8 mouse cellular contexts compared by ENCODE assay signal in genomic region chr7:126583251-126583709, GRCm38 (mm10). TPM values are rescaled to one million over a fixed set of nuclear protein-coding genes. Genes with fewer than 3 reads are reported as not detected.
DNase-seq lines count a peak whose midpoint lies in the region; ATAC-seq and TF ChIP-seq lines count a peak whose summit lies in the region.

No protein-coding gene starts in this region.

- H3K9ac ChIP-seq in forebrain, postnatal 0 days, result peak overlapping the region; percentile 55
- H3K9ac ChIP-seq in neural tube, embryonic 15.5 days (replicated peaks), result peak overlapping the region; percentile 61

- H3K4me1 ChIP-seq in G1E (ENCODE audit: insufficient read depth, low read depth, low read length), result peaks cover 53% of the 10 kb centered on the region
- H3K4me1 ChIP-seq in cerebellum, adult 2 months (ENCODE audit: control insufficient read depth, insufficient read depth, low read length), result no peaks in the 10 kb centered on the region
- H3K4me1 ChIP-seq in forebrain, postnatal 0 days (ENCODE audit: insufficient read depth), result peaks cover 9% of the 10 kb centered on the region
- no peaks in the 10 kb centered on the region for H3K4me1 ChIP-seq in lung, adult 2 months (ENCODE audit: control insufficient read depth, insufficient read depth, low read length)
- peaks cover 38% of the 10 kb centered on the region for H3K4me1 ChIP-seq in neural tube, embryonic 15.5 days

- under 1% methylated on average over 22 of the region's 22 CpGs for WGBS in cerebellum, adult 2 months
- WGBS in forebrain, postnatal 0 days, result under 1% methylated on average over 22 of the region's 22 CpGs
- under 1% methylated on average over 22 of the region's 22 CpGs for WGBS in lung, adult 2 months
- under 1% methylated on average over 22 of the region's 22 CpGs for WGBS in neural tube, embryonic 15.5 days

- no peaks in the 10 kb centered on the region for H3K9me3 ChIP-seq in G1E (replicated peaks)
- H3K9me3 ChIP-seq in forebrain, postnatal 0 days (ENCODE audit: low read length), result no peaks in the 10 kb centered on the region
- H3K9me3 ChIP-seq in neural tube, embryonic 15.5 days (replicated peaks), result no peaks in the 10 kb centered on the region

- H3K36me3 ChIP-seq in G1E (replicated peaks), result peaks cover 37% of the 10 kb centered on the region
- H3K36me3 ChIP-seq in forebrain, postnatal 0 days (ENCODE audit: insufficient read depth), result no peaks in the 10 kb centered on the region
- H3K36me3 ChIP-seq in neural tube, embryonic 15.5 days, result peaks cover 6% of the 10 kb centered on the region; the same call in 1 of the 2 replicates

- DNase-seq in G1E (ENCODE audit: low spot score), result peak; percentile 89
- peak; percentile 87 to 92 for DNase-seq in cerebellum, adult 2 months
- peak; percentile 94 for DNase-seq in forebrain, postnatal 0 days
- peak; percentile 87 for DNase-seq in heart, postnatal 4 days
- peak; percentile 82 to 84 for DNase-seq in layer of hippocampus, adult 2 months (ENCODE audit: low spot score in 2 of 2)
- DNase-seq in lung, adult 2 months, result peak; percentile 81
- DNase-seq in testis, postnatal 10 days (ENCODE audit: low spot score), result peak; percentile 91

- H3K4me3 ChIP-seq in G1E (ENCODE audit: low read depth, low read length), result peak overlapping the region; percentile 72
- peak overlapping the region; percentile 80 for H3K4me3 ChIP-seq in cerebellum, adult 2 months (replicated peaks; ENCODE audit: insufficient read depth, low read depth, low read length)
- H3K4me3 ChIP-seq in forebrain, postnatal 0 days (ENCODE audit: low read depth, low read length), result peak overlapping the region; percentile 66
- H3K4me3 ChIP-seq in layer of hippocampus, adult 2 months, result peak overlapping the region; percentile 86
- peak overlapping the region; percentile 80 for H3K4me3 ChIP-seq in lung, adult 2 months (replicated peaks; ENCODE audit: extremely low read depth, low read depth, low read length)
- peak overlapping the region; percentile 61 for H3K4me3 ChIP-seq in neural tube, embryonic 15.5 days (replicated peaks)

- peak overlapping the region; percentile 79; the same call in 1 of the 2 replicates for H3K27ac ChIP-seq in cerebellum, adult 2 months (ENCODE audit: insufficient read depth, low read length)
- peak overlapping the region; percentile 92 for H3K27ac ChIP-seq in forebrain, postnatal 0 days (ENCODE audit: low read depth, low read length)
- H3K27ac ChIP-seq in layer of hippocampus, adult 2 months, result peak overlapping the region; percentile 97
- H3K27ac ChIP-seq in neural tube, embryonic 15.5 days (replicated peaks), result peak overlapping the region; percentile 91

- ATAC-seq in G1E (ENCODE audit: extremely low read depth, insufficient number of reproducible peaks, low FRiP score, poor library complexity, severe bottlenecking), result peak; percentile 19; the same call in 1 of the 2 replicates
- peak; percentile 95 for ATAC-seq in forebrain, postnatal 0 days
- peak; percentile 91 for ATAC-seq in neural tube, embryonic 15.5 days (ENCODE audit: low FRiP score)

- peak; percentile 44; the same call in 1 of the 2 replicates for TF ChIP-seq POLR2A in cerebellum, adult 2 months (IDR thresholded peaks at IDR 0.05; ENCODE audit: borderline replicate concordance, insufficient read depth, low read length)
- peak; percentile 65; the same call in 1 of the 2 replicates for TF ChIP-seq POLR2A in lung, adult 2 months (IDR thresholded peaks at IDR 0.05; ENCODE audit: borderline replicate concordance, extremely low read depth, low read depth, low read length)

- H3K27me3 ChIP-seq in G1E (ENCODE audit: insufficient read depth, low read length), result peaks cover 29% of the 10 kb centered on the region
- H3K27me3 ChIP-seq in cerebellum, adult 2 months (ENCODE audit: control insufficient read depth, insufficient read depth, low read length), result no peaks in the 10 kb centered on the region
- H3K27me3 ChIP-seq in forebrain, postnatal 0 days (ENCODE audit: insufficient read depth, low read length), result 0 out of 2 replicates have a peak, but pooled peaks cover 3% of the 10 kb centered on the region
- H3K27me3 ChIP-seq in neural tube, embryonic 15.5 days (replicated peaks), result peaks cover 15% of the 10 kb centered on the region; the same call in 1 of the 2 replicates

- peak overlapping the region; percentile 80 for H3K4me2 ChIP-seq in forebrain, postnatal 0 days (ENCODE audit: low read depth)
- H3K4me2 ChIP-seq in neural tube, embryonic 15.5 days, result peak overlapping the region; percentile 87

- TF ChIP-seq CTCF in G1E (IDR thresholded peaks at IDR 0.05; ENCODE audit: low read depth, low read length), result no peak
- TF ChIP-seq CTCF in cerebellum, adult 2 months (IDR thresholded peaks at IDR 0.05; ENCODE audit: borderline replicate concordance, insufficient read depth, low read depth, low read length), result no peak
- no peak for TF ChIP-seq CTCF in forebrain, postnatal 0 days (IDR thresholded peaks at IDR 0.05; ENCODE audit: low read depth)
- TF ChIP-seq CTCF in layer of hippocampus, adult 2 months (conservative IDR thresholded peaks at IDR 0.05), result no peak
- TF ChIP-seq CTCF in lung, adult 2 months (IDR thresholded peaks at IDR 0.05; ENCODE audit: insufficient read depth, low read length), result no peak

RNA-seq across cellular contexts. Expression of gene Apobr, which starts 1.5 kb away (rescaled TPM):
- total RNA-seq in G1E (2014; fragmentation: Nextera tagmentation) (1.3 and 3.7 TPM in 2 replicates), G1E (2017) (4.4 and 5.5 TPM in 2 replicates)
- polyA plus RNA-seq in G1E (2012), result 4.8 and 4.9 TPM in 2 replicates
- 0.87 and 0.98 TPM in 2 replicates for polyA plus RNA-seq in cerebellum, adult 2 months (2012; rRNA removed)
- 0.08 and 0.33 TPM in 2 replicates for total RNA-seq in forebrain, postnatal 0 days (2014; rRNA removed)
- polyA plus RNA-seq in forebrain, postnatal 0 days (2015; fragmentation: Nextera tagmentation; extraction: Ambion mirVana), result 0.16 and 0.39 TPM in 2 replicates
- total RNA-seq in heart, postnatal 4 days (2021), result under 1 TPM; 0.21 to 0.95 TPM
- under 1 TPM; 0.37 to 0.44 TPM for total RNA-seq in layer of hippocampus, adult 2 months (2021)
- 17.6 and 18.1 TPM in 2 replicates for polyA plus RNA-seq in lung, adult 2 months (2012; rRNA removed)
- 0.22 and 1.3 TPM in 2 replicates for polyA plus RNA-seq in neural tube, embryonic 15.5 days (2015; fragmentation: Nextera tagmentation; extraction: Ambion mirVana)

RNA-seq across cellular contexts. Expression of gene Cln3, which starts 2.3 kb away (rescaled TPM):
- total RNA-seq in G1E (2014; fragmentation: Nextera tagmentation), result 27.9 and 35.1 TPM in 2 replicates
- 49.9 and 52.7 TPM in 2 replicates for total RNA-seq in G1E (2017)
- 10.9 and 15.4 TPM in 2 replicates for polyA plus RNA-seq in G1E (2012)
- 38.1 and 44.2 TPM in 2 replicates for polyA plus RNA-seq in cerebellum, adult 2 months (2012; rRNA removed)
- 26.9 and 29.0 TPM in 2 replicates for total RNA-seq in forebrain, postnatal 0 days (2014; rRNA removed)
- polyA plus RNA-seq in forebrain, postnatal 0 days (2015; fragmentation: Nextera tagmentation; extraction: Ambion mirVana), result 22.1 and 23.8 TPM in 2 replicates
- 10 to 100 TPM; 13.4 to 14.0 TPM for total RNA-seq in heart, postnatal 4 days (2021)
- 10 to 100 TPM; 28.4 to 36.4 TPM for total RNA-seq in layer of hippocampus, adult 2 months (2021)
- polyA plus RNA-seq in lung, adult 2 months (2012; rRNA removed), result 63.8 and 104 TPM in 2 replicates
- 32.6 and 32.7 TPM in 2 replicates for polyA plus RNA-seq in neural tube, embryonic 15.5 days (2015; fragmentation: Nextera tagmentation; extraction: Ambion mirVana)

RNA-seq across cellular contexts. Expression of gene Il27, which starts 11.5 kb away (rescaled TPM):
- total RNA-seq in G1E (2014; fragmentation: Nextera tagmentation) (not detected in 2 replicates), G1E (2017) (not detected in 2 replicates)
- not detected in 2 replicates for polyA plus RNA-seq in G1E (2012)
- polyA plus RNA-seq in cerebellum, adult 2 months (2012; rRNA removed), result not detected in 2 replicates
- not detected in 2 replicates for total RNA-seq in forebrain, postnatal 0 days (2014; rRNA removed)
- polyA plus RNA-seq in forebrain, postnatal 0 days (2015; fragmentation: Nextera tagmentation; extraction: Ambion mirVana), result not detected in 2 replicates
- not detected for total RNA-seq in heart, postnatal 4 days (2021)
- total RNA-seq in layer of hippocampus, adult 2 months (2021), result not detected
- polyA plus RNA-seq in lung, adult 2 months (2012; rRNA removed), result 0.43 and 0.79 TPM in 2 replicates
- polyA plus RNA-seq in neural tube, embryonic 15.5 days (2015; fragmentation: Nextera tagmentation; extraction: Ambion mirVana), result not detected in 2 replicates

RNA-seq across cellular contexts. Expression of gene Eif3c, which starts 17.1 kb away (rescaled TPM):
- 580 and 606 TPM in 2 replicates for total RNA-seq in G1E (2014; fragmentation: Nextera tagmentation)
- 211 and 235 TPM in 2 replicates for total RNA-seq in G1E (2017)
- 103 and 114 TPM in 2 replicates for polyA plus RNA-seq in G1E (2012)
- 115 and 116 TPM in 2 replicates for polyA plus RNA-seq in cerebellum, adult 2 months (2012; rRNA removed)
- total RNA-seq in forebrain, postnatal 0 days (2014; rRNA removed), result 113 and 137 TPM in 2 replicates
- polyA plus RNA-seq in forebrain, postnatal 0 days (2015; fragmentation: Nextera tagmentation; extraction: Ambion mirVana), result 200 and 205 TPM in 2 replicates
- 100 to 1,000 TPM; 159 to 161 TPM for total RNA-seq in heart, postnatal 4 days (2021)
- 100 to 1,000 TPM; 174 to 190 TPM for total RNA-seq in layer of hippocampus, adult 2 months (2021)
- polyA plus RNA-seq in lung, adult 2 months (2012; rRNA removed), result 71.6 and 83.9 TPM in 2 replicates
- 178 and 194 TPM in 2 replicates for polyA plus RNA-seq in neural tube, embryonic 15.5 days (2015; fragmentation: Nextera tagmentation; extraction: Ambion mirVana)

RNA-seq across cellular contexts. Expression of gene Nupr1, which starts 47.4 kb away (rescaled TPM):
- 13.4 and 24.8 TPM in 2 replicates for total RNA-seq in G1E (2014; fragmentation: Nextera tagmentation)
- total RNA-seq in G1E (2017), result 0.41 and 1.1 TPM in 2 replicates
- 9.8 and 11.1 TPM in 2 replicates for polyA plus RNA-seq in G1E (2012)
- polyA plus RNA-seq in cerebellum, adult 2 months (2012; rRNA removed), result 9.3 and 10.6 TPM in 2 replicates
- total RNA-seq in forebrain, postnatal 0 days (2014; rRNA removed), result 4.8 and 7.3 TPM in 2 replicates
- polyA plus RNA-seq in forebrain, postnatal 0 days (2015; fragmentation: Nextera tagmentation; extraction: Ambion mirVana), result 15.5 and 18.0 TPM in 2 replicates
- total RNA-seq in heart, postnatal 4 days (2021), result 1 to 10 TPM; 5.7 to 6.8 TPM
- total RNA-seq in layer of hippocampus, adult 2 months (2021), result 10 to 100 TPM; 10.3 to 12.2 TPM
- 48.1 and 102 TPM in 2 replicates for polyA plus RNA-seq in lung, adult 2 months (2012; rRNA removed)
- polyA plus RNA-seq in neural tube, embryonic 15.5 days (2015; fragmentation: Nextera tagmentation; extraction: Ambion mirVana), result 12.4 and 13.9 TPM in 2 replicates

Comparison
In these comparisons a context has a peak if more than half of its experiments do, and no peak if none do; other contexts are left out.
1. Peak in every context shown above with its lines: DNase-seq, ATAC-seq, H3K4me3 ChIP-seq and H3K27ac ChIP-seq.
2. ATAC-seq: peak in every context shown above with its lines; median percentile 95 in forebrain, postnatal 0 days; 91 in neural tube, embryonic 15.5 days; 19 in G1E.